Mouse (Mus musculus): ENCODE results near the gene U2af2.
A peak's percentile ranks its signal among the peaks of the same experiment; 100 is the strongest.

Gene U2af2

GRCm38 (mm10) chr7:5109301-5109700 is 47.4 kb downstream of the U2af2 start:
- no peak for DNase-seq (ENCODE audit: low spot score in 2 of 2)

- DNase-seq (ENCODE audit: low spot score in 2 of 2) = no peak
These were observed 50.8 kb downstream of the U2af2 start for GRCm38 (mm10) chr7:5112701-5113100.

DNA sequence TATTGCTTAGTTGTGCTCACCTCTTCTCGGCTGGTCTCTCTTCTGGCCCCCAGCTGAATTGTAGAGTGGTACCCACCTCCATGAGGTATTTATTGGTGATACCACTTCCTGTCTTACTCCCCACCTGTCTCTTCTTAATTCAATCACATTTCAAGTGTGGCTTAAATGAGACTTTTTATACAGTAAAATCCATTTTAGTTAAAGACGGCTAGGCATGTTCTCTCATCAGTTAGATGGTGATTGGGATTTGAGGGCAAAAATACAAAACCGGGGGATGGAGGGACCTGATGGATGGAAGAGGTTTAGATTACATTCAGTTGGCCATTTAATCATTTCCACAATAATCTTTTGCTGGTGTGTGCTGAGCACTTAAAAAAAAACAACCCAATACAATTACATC is 54.9 kb downstream of the U2af2 start, which contains the start of gene Rfpl4:
Gene Rfpl4, minus strand, starts transcription at position 101 of the 400 bp plus-strand sequence.
- DNase-seq (ENCODE audit: low spot score in 2 of 2) = no peak

DNA sequence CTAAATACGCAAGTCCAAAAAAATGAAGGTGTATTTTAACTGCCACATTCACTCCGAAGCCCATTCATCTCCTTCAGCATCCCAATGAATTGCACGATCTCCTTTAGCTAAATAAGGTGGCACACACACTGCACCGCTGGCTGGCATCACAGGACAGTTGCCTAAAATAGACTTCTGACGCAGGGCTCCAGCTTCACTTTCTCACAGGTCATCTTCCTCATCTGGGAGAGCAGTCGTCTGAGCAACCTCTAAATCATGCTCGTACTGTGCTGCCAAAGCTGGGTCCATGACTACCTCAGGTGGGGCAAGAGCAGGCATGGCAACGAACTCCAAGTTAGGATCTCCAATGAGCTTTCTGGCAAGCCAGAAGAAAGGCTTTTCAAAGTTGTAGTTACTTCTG is 63.1 kb downstream of the U2af2 start:
- no peak for DNase-seq (ENCODE audit: low spot score in 2 of 2)

GRCm38 (mm10) chr7:5125549-5126406 is 63.8 kb downstream of the U2af2 start, which contains the start of gene Rasl2-9:
TSS of gene Rasl2-9 (minus strand) at chr7:5125950.
- peak; percentile 83 to 87 for DNase-seq (ENCODE audit: low spot score in 2 of 2)
